Mouse (Mus musculus) c-Kit-positive CD71-positive TER-119-positive erythroid progenitor cells, embryonic 14.5 days (primary cell): ENCODE measurements around the gene Srarp.

Source experiments
- DNase-seq: peaks from one replicate; pipeline ENCODE4 v3.0.0-alpha.2; 2013; ENCODE audit warnings: low spot score

The Srarp gene

GRCm38 (mm10) chr4:141435974-141436373 is at the start of gene Srarp:
Gene Srarp, minus strand, starts transcription at chr4:141436105.
- no peak for DNase-seq

- no peak for DNase-seq
Measured at GRCm38 (mm10) chr4:141484071-141484470, 48.2 kb upstream of the Srarp start.

GRCm38 (mm10) chr4:141479411-141479810 is 43.5 kb upstream of the Srarp start:
- no peak for DNase-seq

- DNase-seq, result no peak
Measured at GRCm38 (mm10) chr4:141478794-141479193, 42.9 kb upstream of the Srarp start.

- DNase-seq, result no peak
Measured at GRCm38 (mm10) chr4:141478225-141478624, 42.3 kb upstream of the Srarp start.

GRCm38 (mm10) chr4:141477681-141478102 is 41.8 kb upstream of the Srarp start:
- no peak for DNase-seq

- no peak for DNase-seq
Measured at GRCm38 (mm10) chr4:141474431-141474830, 38.5 kb upstream of the Srarp start.

- no peak for DNase-seq
Measured at GRCm38 (mm10) chr4:141472641-141473321, 36.9 kb upstream of the Srarp start.

GRCm38 (mm10) chr4:141471491-141471890 is 35.6 kb upstream of the Srarp start:
- DNase-seq, result no peak

GRCm38 (mm10) chr4:141469343-141469742 is 33.4 kb upstream of the Srarp start:
- no peak for DNase-seq

GRCm38 (mm10) chr4:141468576-141468975 is 32.7 kb upstream of the Srarp start:
- DNase-seq, result no peak

GRCm38 (mm10) chr4:141467581-141467927 is 31.6 kb upstream of the Srarp start:
- no peak for DNase-seq

- no peak for DNase-seq
Measured at GRCm38 (mm10) chr4:141466844-141467580, 31.1 kb upstream of the Srarp start.

- DNase-seq, result no peak
Measured at GRCm38 (mm10) chr4:141466289-141466795, 30.4 kb upstream of the Srarp start.

- DNase-seq, result no peak
Measured at GRCm38 (mm10) chr4:141465512-141466288, 29.8 kb upstream of the Srarp start.

GRCm38 (mm10) chr4:141464722-141465121 is 28.8 kb upstream of the Srarp start:
- no peak for DNase-seq

GRCm38 (mm10) chr4:141463472-141463871 is 27.6 kb upstream of the Srarp start:
- DNase-seq, result no peak

- no peak for DNase-seq
Measured at GRCm38 (mm10) chr4:141461576-141461975, 25.7 kb upstream of the Srarp start.

- DNase-seq, result no peak
Measured at GRCm38 (mm10) chr4:141461088-141461487, 25.2 kb upstream of the Srarp start.

- DNase-seq, result no peak
Measured at GRCm38 (mm10) chr4:141460481-141460880, 24.6 kb upstream of the Srarp start.

GRCm38 (mm10) chr4:141459766-141460165 is 23.9 kb upstream of the Srarp start:
- DNase-seq, result no peak

- no peak for DNase-seq
Measured at GRCm38 (mm10) chr4:141458888-141459287, 23.0 kb upstream of the Srarp start.

GRCm38 (mm10) chr4:141458236-141458635 is 22.3 kb upstream of the Srarp start:
- no peak for DNase-seq
